Mouse (Mus musculus) brown adipose tissue, adult 24 weeks (tissue): ENCODE results near the gene Mpp3. TPM values are rescaled to one million over a fixed set of nuclear protein-coding genes. Genes with fewer than 3 reads are reported as not detected.
"Not testable (repeated sequence)": the region's sequence is repeated elsewhere in the genome, so short reads cannot be mapped to it uniquely, and the experiment has no call there.

Experiments
- H3K27ac ChIP-seq: fragments of 200-500 bp; replicated peaks from 2 replicates; pipeline ENCODE4 v1.5.1; 2012; ENCODE audit warnings: low read depth, mild to moderate bottlenecking, low read length
- H3K4me1 ChIP-seq: fragments of 200-500 bp; 2 replicates; pipeline ENCODE4 v1.6.1; 2012; ENCODE audit warnings: low read length, mixed read lengths; ENCODE audit not compliant: control insufficient read depth, insufficient read depth, insufficient read length
- H3K4me3 ChIP-seq: fragments of 200-500 bp; 2 replicates; pipeline ENCODE4 v1.5.1; 2012; ENCODE audit warnings: low read depth, mild to moderate bottlenecking, low read length, moderate library complexity; ENCODE audit not compliant: insufficient read depth
- polyA plus RNA-seq: library from polyadenylated mRNA; stranded (reverse); fragments of >200 nt; gene quantifications from 2 replicates; pipeline ENCODE4 v1.2.4, GENCODE M21; 2012; ENCODE audit not compliant: missing spikeins, insufficient read depth, insufficient read length

The Mpp3 gene
- polyA plus RNA-seq, 1 experiment, result 0.87 TPM

GRCm38 (mm10) chr11:102008954-102009637 is 19.2 kb downstream of the Mpp3 start:
- Histone ChIP-seq H3K27ac (no peak overlapping the region), H3K4me3 (no peak overlapping the region), H3K4me1 (peaks cover 4% of the 10 kb centered on the region; the same call in 1 of the 2 replicates)

DNA sequence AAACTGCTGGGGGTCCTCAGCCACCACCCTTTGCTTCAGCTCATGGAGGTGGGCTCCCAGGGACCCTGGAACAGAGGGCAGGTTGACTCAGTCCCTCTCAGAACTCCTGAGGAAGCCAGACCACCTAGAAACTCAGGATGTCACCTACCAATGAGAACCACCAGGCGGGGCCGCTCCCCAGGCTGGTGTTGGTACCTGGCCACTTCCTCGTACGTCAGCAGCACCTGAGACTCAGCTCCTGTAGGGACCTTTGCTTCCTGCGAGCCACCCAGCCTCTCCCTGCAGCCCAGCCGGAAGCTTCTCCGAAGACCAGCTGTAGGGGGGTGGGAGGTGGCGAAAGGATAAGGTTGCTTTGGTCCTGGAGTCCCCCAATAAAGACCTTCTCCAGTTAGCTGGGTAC is 19.9 kb downstream of the Mpp3 start:
- H3K27ac ChIP-seq, result no peak overlapping the region
- peaks cover 4% of the 10 kb centered on the region; the same call in 1 of the 2 replicates for H3K4me1 ChIP-seq
- no peak overlapping the region for H3K4me3 ChIP-seq

GRCm38 (mm10) chr11:102006688-102007087 is 21.6 kb downstream of the Mpp3 start:
- no peak overlapping the region for H3K4me3 ChIP-seq
- H3K27ac ChIP-seq, result no peak overlapping the region
- H3K4me1 ChIP-seq, result peaks cover 4% of the 10 kb centered on the region; the same call in 1 of the 2 replicates

DNA sequence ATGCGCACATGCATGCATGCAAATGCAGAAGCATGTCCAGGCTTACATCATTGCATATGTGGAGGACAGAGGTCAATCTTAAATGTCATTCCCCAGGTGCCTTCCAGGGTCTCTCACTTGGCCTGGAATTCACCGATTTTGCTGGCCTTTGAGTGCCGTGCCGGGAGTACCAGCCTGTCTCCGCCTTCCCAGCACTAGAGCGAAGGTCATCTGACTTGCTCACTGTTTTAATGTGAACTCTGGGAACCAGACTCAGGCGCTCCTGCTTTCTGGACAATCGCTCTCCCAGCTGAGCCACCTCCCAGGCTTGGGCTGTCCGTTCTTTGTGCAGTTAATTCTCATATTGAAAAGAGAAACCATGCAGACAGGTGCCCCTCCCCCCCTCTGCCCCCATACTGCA is 22.0 kb downstream of the Mpp3 start:
- Histone ChIP-seq H3K4me1 (peaks cover 4% of the 10 kb centered on the region; the same call in 1 of the 2 replicates), H3K4me3 (no peak overlapping the region), H3K27ac (no peak overlapping the region)

DNA sequence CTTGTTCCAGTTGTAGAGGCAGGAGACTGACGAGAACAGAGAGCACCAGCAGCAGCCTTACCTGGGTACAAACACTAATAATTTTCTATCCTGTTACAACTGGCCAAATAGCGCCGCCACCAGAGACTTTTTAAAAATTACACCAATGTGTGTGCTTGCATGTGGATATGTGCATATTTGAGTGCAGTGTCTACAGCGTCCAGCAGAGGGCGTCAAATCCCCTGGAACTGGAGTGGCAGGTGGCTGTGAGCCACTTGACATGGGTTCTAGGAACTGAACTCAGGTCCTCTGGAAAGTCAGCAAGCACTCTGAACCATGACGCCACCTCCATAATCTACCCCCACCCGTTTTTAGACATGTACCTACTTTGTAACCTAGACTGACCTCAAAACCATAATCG is 24.0 kb downstream of the Mpp3 start:
- H3K4me3 ChIP-seq, result no peak overlapping the region
- no peak overlapping the region for H3K27ac ChIP-seq
- H3K4me1 ChIP-seq, result no peaks in the 10 kb centered on the region

GRCm38 (mm10) chr11:101999466-101999865 is 28.8 kb downstream of the Mpp3 start:
- Histone ChIP-seq H3K27ac (no peak overlapping the region), H3K4me3 (no peak overlapping the region)

GRCm38 (mm10) chr11:101998258-101998657 is 30.0 kb downstream of the Mpp3 start:
- no peak overlapping the region for H3K4me3 ChIP-seq
- peak overlapping the region; percentile 55 for H3K27ac ChIP-seq
- no peaks in the 10 kb centered on the region; the same call in 1 of the 2 replicates for H3K4me1 ChIP-seq

More at GRCm38 (mm10) chr11:101999466-101999865, 28.8 kb downstream of the Mpp3 start:
- H3K4me1 ChIP-seq, result no peaks in the 10 kb centered on the region

- Histone ChIP-seq H3K4me3 (no peak overlapping the region), H3K27ac (no peak overlapping the region; the same call in 1 of the 2 replicates), H3K4me1 (no peaks in the 10 kb centered on the region; the same call in 1 of the 2 replicates)
These were observed 32.3 kb downstream of the Mpp3 start for GRCm38 (mm10) chr11:101995938-101996337.

DNA sequence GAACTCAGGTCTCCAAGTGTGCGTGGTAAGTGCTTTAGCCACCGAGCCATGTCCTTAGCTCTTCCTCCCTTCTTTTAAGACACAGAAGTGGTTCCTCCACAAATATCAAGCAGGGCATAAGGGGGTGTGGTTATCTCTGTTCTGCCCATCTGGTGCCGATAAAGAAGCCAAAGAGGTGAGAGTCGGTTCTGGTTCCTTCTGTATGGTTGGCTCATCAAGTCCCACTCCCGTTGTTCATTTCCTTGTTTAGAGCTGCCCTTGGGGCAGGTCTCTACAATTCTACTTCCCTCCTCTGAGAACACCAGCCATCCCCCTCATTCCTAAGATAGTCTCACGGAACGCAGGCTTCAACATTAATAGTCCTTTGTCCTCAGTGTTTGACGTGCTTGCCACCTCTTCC is 34.2 kb downstream of the Mpp3 start:
- Histone ChIP-seq H3K27ac (peak overlapping the region; percentile 80), H3K4me3 (no peak overlapping the region), H3K4me1 (no peaks in the 10 kb centered on the region; the same call in 1 of the 2 replicates)

- Histone ChIP-seq H3K4me3 (no peak overlapping the region), H3K4me1 (no peaks in the 10 kb centered on the region; the same call in 1 of the 2 replicates), H3K27ac (no peak overlapping the region)
These were observed 35.9 kb downstream of the Mpp3 start for GRCm38 (mm10) chr11:101992411-101992810.

- H3K27ac ChIP-seq, result no peak overlapping the region
- H3K4me1 ChIP-seq, result no peaks in the 10 kb centered on the region; the same call in 1 of the 2 replicates
- H3K4me3 ChIP-seq, result no peak overlapping the region
These were observed 36.4 kb downstream of the Mpp3 start for GRCm38 (mm10) chr11:101991813-101992212.

GRCm38 (mm10) chr11:101990244-101990643 is 38.0 kb downstream of the Mpp3 start:
- Histone ChIP-seq H3K4me3 (no peak overlapping the region), H3K4me1 (no peaks in the 10 kb centered on the region; the same call in none of the 2 replicates)

DNA sequence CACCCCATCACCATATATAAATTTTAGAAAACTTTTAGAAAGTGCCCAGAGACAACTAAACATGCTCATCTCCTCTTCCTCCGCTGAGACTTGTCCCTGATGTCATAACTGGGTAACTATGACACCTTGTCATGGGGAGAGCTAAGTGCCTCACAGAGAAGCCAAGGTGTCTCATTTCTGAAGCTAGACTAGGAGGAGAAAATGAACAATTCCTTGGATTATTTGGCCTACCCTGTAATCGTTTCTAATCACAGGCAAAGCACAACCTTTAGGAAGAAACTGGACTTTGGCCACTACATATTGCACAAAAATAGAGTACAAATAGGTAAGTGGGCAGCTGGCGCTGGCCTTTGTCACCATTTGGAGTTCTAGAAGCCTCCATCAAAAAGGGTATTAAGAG is 41.3 kb downstream of the Mpp3 start, which contains the start of gene Dusp3:
Gene Dusp3 (minus strand): TSS at position 101 of the 400 bp plus-strand sequence.
- H3K4me3 ChIP-seq, result no peak within 1 kb of the TSS
- H3K4me1 ChIP-seq, result no peaks in the 10 kb centered on the region; the same call in 1 of the 2 replicates
- no peak within 1 kb of the TSS for H3K27ac ChIP-seq

More at GRCm38 (mm10) chr11:101990244-101990643, 38.0 kb downstream of the Mpp3 start:
- no peak overlapping the region for H3K27ac ChIP-seq

- peaks cover 3% of the 10 kb centered on the region for H3K4me1 ChIP-seq
- no peak overlapping the region for H3K27ac ChIP-seq
- no peak overlapping the region for H3K4me3 ChIP-seq
These were observed 42.3 kb downstream of the Mpp3 start for GRCm38 (mm10) chr11:101985990-101986389.

- peak overlapping the region; percentile 75 for H3K27ac ChIP-seq
- H3K4me1 ChIP-seq, H3K4me3 ChIP-seq: not testable (repeated sequence)
These were observed 42.8 kb downstream of the Mpp3 start for GRCm38 (mm10) chr11:101985450-101985849.
